Mouse (Mus musculus) c-Kit-positive CD71-positive TER-119-negative erythroid progenitor cells, embryonic 14.5 days (primary cell): Measurements from ENCODE around the gene Kank2.

Experiments
- DNase-seq: peaks from one replicate; pipeline ENCODE4 v3.0.0-alpha.2; 2013; ENCODE audit warnings: low read depth

Gene Kank2

DNA sequence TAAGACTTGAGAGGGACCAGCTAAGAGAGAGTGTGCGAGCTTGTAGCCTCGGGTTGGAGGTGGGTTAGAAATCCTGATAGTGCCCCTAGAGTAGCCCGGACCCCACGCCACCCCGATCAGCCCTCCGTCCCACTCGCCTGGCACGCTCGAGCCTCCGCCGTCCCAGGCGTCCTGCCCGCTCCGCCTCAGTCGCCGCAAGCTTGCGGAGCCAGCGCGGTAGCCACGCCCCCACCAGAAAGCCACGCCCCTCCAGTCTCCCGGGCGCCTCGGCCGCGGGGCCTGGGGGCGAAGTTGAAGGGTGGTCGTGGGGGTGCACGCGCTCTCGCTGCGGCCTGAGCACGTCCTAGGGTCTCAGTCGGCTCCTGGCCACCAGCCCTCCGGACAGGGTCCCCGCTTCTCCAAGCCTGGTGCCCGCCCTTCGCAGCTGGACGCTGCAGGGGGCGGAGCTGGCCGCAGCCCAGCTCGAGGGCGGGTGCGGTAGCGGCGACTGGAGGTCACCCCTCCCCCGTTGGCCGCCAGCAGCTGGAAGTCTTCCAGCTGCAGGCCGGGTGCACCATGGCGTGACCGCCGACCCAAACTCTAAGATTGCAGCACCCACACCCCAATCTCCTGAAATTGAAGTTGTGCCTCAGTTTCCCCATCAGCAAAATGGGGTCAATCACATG, at the start of gene Kank2:
TSS of gene Kank2 (minus strand) at position 400 of the 665 bp plus-strand sequence.
- peak; percentile 47 for DNase-seq

DNA sequence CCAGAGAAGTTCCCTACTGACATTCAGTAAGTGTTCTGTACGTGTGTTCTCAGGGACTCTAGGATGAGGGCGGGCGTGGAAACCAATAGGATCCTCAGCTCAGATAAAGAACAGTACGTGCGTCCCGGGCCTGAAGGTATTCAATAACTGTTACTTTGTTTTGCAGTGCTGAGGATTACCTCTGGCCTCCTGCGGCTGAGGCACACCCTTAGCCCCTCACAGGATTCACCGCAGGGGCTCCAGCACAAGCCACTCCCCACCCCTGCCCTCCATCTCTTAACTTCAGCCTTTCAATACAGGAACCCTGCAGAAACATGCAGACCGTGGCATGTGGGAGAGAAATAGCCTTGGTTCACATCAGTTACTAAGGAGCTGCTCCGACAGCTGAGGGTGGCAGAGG, 49.4 kb upstream of the Kank2 start:
- no peak for DNase-seq

DNA sequence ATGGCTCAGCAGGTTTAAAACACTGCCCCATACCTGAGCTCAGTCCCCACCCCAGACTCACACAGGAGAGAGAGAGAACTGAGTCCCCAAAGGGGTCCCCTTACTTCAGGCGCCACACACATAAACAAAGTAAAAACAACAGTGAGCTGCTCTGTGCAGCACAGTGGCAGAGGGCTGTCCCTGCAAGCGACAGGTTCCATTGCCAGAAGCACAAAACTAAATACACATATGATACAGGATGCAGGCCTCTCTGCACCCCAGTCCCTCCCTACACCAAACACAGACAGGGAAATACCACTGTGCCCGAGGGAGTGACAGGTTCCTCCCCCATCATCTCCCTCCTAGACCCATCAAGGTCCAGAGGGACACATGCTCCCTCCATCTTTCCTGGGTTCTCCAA, 48.9 kb upstream of the Kank2 start:
- no peak for DNase-seq

DNA sequence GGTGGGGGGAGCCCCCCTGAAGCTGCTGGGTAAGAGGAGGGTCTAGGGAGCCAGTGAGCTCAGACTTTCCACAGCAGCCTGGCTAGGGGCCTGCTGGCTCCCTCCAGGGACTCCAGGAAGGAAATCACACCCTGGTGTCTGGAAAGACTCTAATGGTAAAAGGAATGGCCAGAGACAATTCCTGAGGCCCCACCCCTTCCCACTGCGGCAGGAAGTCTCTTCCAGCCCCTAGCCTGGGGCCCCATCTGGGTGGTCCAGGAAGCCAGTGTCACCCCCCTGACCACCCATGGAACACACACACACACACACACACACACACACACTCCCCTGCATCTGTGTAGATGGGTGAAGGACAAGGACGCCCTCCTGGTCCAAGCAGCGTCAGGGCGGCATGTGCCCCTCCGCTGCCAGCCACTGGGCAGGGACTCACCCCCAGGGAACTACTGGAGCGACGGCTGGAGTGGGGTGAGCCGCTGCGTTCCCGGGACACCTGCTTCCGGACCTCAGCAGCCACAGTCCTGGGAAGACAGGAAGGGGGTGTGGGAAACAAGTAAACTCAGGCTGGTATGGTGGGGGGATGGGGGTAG, 48.3 kb upstream of the Kank2 start:
- no peak for DNase-seq

DNA sequence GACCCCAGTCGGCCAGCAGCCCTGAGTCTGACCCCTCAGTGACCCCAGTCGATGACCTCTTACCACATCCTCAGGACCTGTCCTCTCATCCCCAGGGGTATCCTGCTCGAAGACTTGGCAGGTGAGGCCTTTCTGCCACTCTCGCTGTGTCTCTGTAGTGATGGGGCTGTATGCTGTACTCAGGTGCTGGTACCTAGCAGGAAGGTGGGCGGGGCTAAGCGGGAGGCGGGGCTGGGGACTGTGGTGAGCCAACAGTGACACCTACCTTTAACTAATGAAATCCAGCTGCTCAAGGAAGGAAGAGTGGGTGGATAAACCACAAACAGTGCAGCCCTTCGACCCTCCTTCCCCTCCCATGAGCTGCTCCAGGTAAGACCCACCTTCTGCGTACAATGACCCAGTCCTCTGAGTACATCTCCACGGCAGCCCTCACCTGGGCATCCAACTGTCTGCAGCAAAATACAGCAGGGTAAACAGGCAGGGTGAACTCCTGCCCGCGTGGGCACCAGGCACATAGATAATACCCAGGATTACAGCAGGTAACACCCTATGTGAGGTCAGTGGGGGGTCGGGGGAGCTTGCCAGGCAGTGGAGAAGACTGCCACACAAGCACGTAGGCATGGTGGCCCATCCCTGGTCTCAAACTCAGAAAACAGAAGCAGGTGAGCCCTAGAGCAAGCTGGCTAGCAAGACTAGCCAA, 47.0 kb upstream of the Kank2 start:
- DNase-seq, result no peak

DNA sequence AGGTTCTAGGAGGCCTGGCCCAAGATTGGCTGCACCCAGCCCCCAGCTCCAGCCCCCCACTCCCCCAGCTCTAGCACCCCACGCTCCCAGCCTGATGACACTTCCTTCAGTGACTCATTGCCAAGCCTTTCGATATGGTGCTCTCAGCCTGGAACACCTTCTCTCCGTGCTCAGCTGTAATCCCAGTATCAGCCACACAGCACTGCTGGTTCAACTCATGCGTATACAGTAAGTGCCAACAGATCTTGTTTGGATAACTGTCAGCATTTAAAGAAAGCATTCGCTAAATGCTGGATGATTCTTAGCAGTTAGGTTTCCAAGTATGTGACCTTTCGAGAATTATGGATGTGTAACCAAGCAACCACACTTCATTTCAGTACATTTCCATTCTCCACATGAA, 44.5 kb upstream of the Kank2 start:
- DNase-seq, result no peak

DNA sequence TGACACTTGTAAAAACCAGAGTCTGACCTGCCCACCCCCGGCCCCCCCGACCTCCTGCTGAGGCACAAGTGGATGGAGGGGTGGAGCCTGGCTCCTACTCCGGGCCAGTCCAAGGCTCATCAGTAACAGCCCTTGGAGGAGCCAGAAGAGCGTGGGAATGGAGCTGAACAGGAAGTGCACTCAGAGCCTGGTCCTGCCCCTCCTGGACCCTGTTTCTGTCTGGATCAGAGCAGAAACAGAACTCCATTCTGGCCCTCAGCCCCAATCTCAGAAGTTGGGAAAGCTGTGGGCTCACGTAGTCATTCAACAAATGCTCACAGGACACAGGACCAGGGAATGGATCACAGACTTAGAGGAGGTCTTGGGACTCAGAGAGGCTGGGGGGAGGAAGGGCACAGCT, 43.8 kb upstream of the Kank2 start:
- no peak for DNase-seq

DNA sequence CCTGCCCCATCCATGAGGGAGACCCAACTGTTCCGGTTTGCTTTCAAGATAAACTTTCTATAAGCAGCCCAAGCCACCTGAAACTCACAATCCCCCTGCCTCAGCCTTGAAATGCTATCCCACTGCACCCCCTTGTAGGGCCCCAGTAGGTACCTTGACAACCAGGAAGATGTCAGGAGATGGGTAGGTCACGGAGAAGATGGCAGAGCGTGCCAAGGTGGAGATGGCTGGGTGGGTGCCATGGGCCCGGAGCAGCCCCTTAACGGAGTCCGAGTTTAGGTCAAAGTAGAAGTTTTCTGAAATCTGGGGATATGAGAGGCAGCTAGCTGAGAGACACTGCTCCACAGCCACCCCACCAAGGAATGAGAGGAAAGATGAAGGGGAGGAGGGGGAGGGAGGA, 42.8 kb upstream of the Kank2 start:
- DNase-seq, result no peak

DNA sequence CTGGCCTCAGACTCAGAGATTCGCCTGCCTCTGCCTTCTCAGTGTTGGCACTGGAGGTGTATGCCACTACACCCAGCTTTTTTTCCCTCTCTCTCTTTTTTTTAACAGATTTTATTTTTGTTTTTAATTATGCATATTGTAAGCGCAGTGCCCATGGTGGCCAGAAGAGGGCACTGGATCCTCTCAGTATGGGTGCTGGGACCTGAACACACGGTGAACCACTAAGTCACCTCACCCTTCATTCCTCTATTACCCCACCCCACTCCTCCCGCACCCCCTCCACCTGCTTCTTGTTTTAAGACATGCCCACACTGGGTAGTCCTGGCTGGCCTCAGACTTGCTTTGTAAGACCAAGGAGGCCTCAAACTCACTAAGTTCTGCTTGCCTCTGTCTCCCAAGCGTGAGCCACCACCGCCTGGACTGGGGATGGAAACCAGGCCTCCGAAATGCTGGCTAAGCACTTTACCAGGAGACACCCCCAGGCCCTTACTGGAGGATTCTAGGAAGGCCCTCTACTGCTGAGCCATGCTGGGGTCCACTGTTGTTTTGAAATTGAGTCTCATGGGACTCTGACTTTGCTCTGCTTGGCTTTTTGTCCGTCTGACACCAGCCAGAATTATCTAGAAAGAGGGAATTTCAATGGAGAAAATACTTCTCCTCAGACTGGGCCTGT, 41.7 kb upstream of the Kank2 start:
- DNase-seq, result peak; percentile 23

DNA sequence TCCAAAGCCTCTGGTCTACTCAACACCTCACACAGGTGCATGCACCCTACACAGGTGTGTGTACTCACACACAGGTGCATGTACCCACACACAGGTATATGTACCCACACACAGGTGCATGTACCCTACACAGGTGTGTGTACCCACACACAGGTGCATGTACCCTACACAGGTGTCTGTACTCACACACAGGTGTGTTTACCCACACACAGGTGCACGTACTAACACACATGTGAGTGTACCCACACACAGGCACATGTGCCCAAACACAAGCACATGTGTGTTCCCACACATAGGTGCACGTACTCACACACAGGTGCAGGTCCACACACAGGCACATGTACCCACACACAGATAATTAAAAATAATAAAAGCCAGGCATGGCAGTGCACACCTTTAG, 39.1 kb upstream of the Kank2 start:
- no peak for DNase-seq

DNA sequence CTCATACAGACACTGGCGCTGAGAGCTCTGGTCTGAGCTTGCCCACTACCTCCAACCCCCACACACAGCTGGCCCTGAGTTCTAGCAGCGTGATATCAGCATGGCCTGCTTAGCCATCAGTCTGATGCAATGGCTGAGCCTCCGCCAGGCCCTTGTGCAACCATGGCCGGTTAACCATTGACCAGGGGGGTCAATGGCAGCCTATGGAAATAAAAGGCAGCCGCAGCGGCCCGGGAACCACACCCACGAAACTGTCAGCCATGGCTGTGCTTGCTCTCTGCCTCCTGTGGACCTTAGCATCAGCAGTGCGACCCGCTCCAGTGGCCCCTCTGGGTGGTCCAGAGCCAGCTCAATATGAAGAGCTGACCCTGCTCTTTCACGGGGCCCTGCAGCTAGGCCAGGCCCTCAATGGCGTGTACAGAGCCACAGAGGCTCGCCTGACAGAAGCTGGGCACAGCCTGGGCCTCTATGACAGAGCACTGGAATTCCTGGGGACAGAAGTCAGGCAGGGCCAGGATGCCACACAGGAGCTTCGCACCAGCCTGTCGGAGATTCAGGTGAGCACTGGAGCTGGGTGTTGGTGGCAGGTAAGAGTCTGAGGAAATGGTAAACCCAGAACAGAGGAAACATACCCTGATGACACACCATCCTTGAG, 36.8 kb upstream of the Kank2 start, which contains the start of gene Angptl8:
TSS of gene Angptl8 (plus strand) at position 253 of the 655 bp plus-strand sequence.
- DNase-seq, result no peak

DNA sequence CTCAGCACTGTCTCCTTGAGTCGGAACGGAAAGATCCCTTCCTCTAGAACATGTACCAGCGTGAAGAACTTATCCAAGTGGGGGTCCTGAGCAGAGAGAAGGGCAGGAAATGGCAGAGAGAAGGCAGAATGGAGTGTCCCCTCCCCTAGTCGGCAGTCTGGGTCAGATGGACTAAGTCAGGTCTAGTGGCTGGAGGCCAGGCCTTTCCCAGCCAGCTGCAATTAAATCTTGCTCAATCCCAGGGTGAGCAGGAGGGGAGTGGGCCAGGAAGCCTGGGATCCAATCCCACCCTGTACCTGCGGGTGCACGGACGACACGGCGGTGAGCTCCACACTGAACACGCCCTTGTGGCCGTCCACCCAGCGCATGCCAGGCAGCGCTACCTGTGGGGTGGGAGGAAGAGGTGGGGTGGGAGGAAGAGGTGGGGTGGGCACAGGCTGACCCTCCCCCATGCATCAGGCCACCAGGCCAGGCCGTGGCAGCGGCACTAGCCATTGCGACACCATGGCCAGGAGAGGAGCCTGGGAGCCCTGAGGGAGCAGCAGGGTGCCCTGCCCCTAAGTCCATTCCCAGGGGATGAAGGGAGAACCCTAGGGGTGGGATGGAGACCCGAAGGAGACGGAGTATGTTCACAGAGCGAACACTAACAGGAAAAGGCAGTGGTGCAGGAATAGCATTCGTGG, 33.2 kb upstream of the Kank2 start:
- no peak for DNase-seq

DNA sequence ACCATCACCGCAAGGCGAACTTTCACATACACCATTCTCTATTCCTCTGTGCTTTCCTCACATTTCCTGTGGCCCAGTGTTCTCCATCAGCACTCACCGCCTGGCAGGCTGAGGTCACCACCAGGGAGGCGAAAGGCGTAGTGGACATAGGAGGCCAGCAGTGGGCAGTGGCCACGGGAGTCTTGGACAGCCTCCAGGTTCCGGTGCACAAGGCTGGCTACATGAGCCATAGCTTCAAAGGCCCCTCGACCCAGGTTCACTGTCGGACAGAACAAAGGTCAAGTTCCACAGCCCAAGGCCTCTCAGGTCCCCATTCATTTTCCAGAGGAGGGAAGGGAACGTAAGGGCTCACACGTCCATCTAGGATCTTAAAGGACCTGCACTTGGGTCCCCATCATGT, 32.4 kb upstream of the Kank2 start:
- DNase-seq, result no peak

DNA sequence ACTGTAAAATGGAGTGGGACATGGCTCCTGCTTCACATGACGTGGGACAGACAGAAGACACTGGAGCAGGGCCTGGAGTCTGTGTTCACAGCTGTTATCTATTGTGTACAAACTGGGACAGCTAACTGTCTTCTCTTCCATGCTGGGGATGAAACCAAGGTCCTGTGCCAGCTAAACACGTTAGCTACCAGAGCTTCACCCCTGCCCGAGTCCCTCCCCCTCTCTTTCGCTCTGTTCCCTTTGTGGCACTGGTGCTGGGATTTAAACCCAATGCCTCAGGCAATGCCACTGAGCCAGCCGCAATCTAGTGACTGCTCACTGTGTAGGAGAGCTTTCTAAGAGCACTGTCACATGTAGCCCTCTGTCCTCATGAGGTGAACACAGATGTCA, 31.9 kb upstream of the Kank2 start:
- no peak for DNase-seq

DNA sequence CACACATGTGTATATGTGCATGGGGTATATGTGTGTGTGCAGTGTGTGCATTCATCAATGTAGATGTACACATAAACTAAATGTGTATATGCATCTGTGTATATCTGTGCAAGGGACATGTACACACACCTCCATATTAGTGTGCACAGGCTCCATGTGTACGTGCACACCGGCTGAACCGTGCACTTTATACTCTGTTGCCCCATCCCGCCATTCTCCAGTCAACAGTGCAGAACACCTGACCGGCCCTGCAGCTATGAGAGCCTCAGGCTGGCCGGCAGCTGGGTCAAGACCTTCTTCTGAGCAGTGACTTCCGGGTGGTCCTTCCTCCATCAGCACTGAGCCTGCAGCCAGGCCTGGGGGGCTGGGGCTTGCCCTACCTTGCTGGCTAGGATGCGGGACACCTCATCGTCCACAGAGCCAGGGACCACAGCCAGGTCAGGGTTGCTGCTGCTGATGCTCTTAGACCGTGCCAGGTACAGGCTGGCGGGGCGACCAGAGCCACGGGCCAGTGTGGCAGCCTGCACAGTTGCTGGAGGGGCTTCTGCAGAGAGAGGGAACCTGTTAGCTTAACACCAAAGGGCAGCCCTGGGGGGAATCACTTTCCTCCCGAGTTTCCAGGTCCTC, 31.4 kb upstream of the Kank2 start:
- no peak for DNase-seq

DNA sequence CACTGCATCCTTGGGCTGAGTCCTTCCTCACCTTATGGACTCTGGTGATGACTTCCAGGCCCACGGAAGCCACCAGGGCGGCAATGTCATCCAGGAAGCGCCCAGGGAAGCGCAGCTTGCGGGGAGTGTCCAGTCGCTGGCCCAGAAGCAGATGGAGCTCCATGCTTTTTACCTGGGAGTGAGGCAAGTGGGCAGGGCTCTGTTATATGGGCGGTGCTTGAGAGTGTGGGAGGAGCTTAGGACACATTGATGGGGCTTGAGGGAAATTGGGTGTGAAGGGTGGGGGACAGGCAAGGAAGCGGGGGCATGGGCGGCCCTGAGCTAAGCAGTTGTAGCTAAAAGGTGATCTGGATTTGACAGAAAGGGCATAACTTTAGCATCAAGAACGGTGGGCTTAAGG, 25.8 kb upstream of the Kank2 start:
- DNase-seq, result no peak

DNA sequence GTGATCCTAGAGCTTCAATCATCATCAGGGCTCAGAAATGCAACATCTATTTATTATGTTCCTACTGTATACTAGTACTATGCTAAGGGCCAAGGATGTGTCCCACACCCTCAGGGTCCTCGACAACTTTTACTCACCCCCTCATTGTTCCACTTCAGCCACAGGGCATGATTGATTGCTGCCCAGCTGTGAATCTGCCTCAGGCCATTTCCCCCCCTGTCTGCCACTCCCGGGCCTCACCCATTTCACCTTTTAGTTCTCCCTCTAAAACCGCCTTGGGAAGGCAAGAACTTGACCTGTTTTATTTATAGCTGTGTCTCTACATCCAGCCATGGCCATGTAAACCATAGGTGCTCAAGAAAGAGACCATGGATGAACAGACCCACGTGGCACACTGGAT, 25.4 kb upstream of the Kank2 start:
- no peak for DNase-seq

DNA sequence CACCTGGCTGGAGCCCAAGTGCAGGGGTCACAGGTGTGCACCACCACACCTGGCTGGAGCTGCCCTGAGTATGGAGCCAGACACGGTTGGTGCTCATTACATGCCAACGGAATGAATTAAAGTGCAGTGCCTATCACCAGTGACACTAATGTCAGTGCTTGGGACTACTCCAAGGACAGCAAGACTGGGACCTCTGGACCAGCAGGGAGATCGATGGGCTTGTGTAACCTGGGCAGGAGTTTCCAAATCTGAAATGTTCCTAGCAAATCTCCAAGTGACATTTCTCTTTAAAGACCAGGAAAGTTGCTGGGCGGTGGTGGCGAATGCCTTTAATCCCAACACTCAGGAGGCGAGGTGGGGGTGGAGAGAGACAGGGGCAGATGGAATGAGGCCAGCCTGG, 24.1 kb upstream of the Kank2 start:
- DNase-seq, result no peak

DNA sequence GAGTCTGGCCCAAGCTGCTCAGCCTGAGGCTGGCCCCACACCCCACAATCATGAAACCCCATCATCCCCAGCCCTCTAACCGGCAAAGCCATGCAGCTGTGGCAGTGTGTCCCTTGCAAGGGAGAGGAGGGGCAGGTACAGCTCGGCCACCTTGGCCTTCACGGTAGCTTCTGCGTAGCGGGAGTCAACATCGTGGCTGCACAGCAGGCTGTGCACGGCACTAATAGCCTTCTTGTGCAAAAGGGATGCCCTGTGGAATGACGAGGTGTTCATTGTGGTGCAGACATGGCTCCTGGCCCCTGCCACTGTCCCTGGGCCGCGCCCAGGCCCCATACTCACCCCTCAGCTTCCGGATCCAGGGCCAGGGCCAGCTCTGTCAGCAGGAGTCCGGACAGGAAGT, 21.6 kb upstream of the Kank2 start:
- DNase-seq, result no peak

DNA sequence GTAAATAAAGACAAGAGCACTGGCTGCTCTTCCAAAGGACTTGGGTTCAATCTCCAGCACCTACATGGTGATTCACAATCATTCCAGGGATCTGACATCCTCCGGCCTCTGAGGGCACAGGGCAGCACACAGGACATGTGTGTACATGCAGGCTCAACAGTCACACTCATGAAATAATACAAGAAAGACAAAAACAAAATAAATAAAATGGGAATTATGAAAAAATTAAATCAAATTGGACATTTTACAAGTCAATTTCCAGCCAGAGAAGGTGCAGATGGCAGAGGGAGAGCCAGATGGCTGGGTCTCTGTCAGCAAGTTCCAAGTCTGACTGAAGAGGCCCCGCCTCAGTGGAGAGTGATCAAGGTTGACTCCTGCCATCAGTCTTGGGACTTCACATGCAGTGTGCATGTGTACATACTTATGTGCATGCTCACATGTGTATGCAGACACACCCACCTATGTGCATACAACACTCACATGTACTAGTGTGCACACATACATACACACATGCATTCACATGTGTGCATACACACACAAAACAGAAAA, 20.7 kb upstream of the Kank2 start:
- no peak for DNase-seq

DNA sequence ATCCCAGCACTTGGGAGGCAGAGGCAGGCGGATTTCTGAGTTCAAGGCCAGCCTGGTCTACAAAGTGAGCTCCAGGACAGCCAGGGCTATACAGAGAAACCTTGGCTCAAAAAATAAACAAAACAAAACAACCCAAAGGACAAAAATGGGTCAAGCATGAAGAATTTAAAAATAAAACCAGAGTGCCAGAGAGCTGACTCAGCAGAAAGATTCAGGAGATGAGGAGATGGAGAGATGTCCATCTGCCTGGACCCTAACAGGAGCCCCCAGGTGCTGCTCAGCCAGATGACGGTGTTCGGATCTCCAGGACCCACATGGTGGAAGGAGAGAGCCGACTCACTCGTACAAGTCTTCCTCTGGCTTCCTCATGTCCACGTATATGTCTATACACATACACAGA, 20.0 kb upstream of the Kank2 start:
- DNase-seq, result no peak
